Mouse (Mus musculus) CH12.LX (cell line): ENCODE measurements at regions not wholly inside any gene's neighbourhood (a gene's known extent, or its start where the extent isn't known, plus 50 kb on each side); places are given as distances from the start of the nearest gene placed in this dataset.

ENCODE experiments used
- CTCF ChIP-seq, 2 experiments: IDR thresholded peaks in 1 of 2; conservative IDR thresholded peaks in 1 of 2; 2 replicates each; pipeline ENCODE4 v1.5.1; 2011 to 2012; ENCODE audit warnings: low read depth in 2 of 2, low read length in 2 of 2, improper control_type of control experiment in 1 of 2, inconsistent platforms in 1 of 2, mild to moderate bottlenecking in 1 of 2, moderate library complexity in 1 of 2
- ELF1 ChIP-seq: IDR thresholded peaks from 2 replicates; pipeline ENCODE4 v1.6.1; 2014; ENCODE audit warnings: low read depth, mild to moderate bottlenecking, inconsistent platforms, low read length, improper control_type of control experiment
- EP300 ChIP-seq: IDR thresholded peaks from 2 replicates; pipeline ENCODE4 v1.6.1; 2011; ENCODE audit warnings: low read length, improper control_type of control experiment
- KAT2A ChIP-seq: IDR thresholded peaks from 2 replicates; pipeline ENCODE4 v1.6.1; 2012; ENCODE audit warnings: low read length, improper control_type of control experiment, inconsistent platforms; ENCODE audit not compliant: insufficient replicate concordance
- MXI1 ChIP-seq: IDR thresholded peaks from 2 replicates; pipeline ENCODE4 v1.6.1; 2011; ENCODE audit warnings: mild to moderate bottlenecking, low read depth, low read length, improper control_type of control experiment
- MYC ChIP-seq: IDR thresholded peaks from 2 replicates; pipeline ENCODE4 v1.6.1; 2011; ENCODE audit warnings: low read depth, mild to moderate bottlenecking, improper control_type of control experiment, low read length
- POLR2A ChIP-seq: IDR thresholded peaks from 2 replicates; pipeline ENCODE4 v1.6.1; 2011; ENCODE audit warnings: low read depth, mild to moderate bottlenecking, improper control_type of control experiment, low read length
- RCOR1 ChIP-seq: conservative IDR thresholded peaks from 2 replicates; pipeline ENCODE4 v1.6.1; 2012; ENCODE audit warnings: low read depth, mild to moderate bottlenecking, inconsistent platforms, low read length, improper control_type of control experiment
- SIN3A ChIP-seq: IDR thresholded peaks from 2 replicates; pipeline ENCODE4 v1.6.1; 2012; ENCODE audit warnings: low read length, improper control_type of control experiment, inconsistent platforms
- TCF12 ChIP-seq: IDR thresholded peaks from 2 replicates; pipeline ENCODE4 v1.6.1; 2014; ENCODE audit warnings: low read depth, mild to moderate bottlenecking, inconsistent platforms, low read length, improper control_type of control experiment
- USF1 ChIP-seq: IDR thresholded peaks from 2 replicates; pipeline ENCODE4 v1.6.1; 2014; ENCODE audit warnings: low read depth, mild to moderate bottlenecking, inconsistent platforms, low read length, improper control_type of control experiment

DNA sequence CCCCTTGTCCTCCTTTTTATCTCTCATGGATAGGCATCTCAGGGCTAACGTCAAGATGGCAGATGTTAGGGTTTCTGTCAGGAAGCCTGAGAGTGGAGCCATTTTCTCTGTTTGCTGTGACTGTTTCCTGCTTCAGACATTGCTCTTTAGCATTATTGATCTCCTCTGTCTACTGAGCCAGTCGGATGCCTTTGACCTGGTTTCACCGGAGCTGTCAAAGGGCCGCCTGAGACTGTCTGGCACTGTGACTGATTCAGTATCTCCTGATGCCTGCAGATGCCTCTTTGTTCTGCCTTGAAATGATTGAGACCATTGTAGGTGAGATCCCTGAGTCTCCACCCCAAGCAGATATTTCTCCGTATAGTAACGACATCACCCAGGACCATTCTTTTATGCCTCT is 239.5 kb upstream of the Ubash3b start:
- TF ChIP-seq EP300, result no peak
- TF ChIP-seq MYC, result no peak
- no peak for TF ChIP-seq MXI1
- TF ChIP-seq CTCF (conservative IDR thresholded peaks at IDR 0.05 in 1 of 2, IDR thresholded peaks at IDR 0.05 in 1 of 2; ENCODE audit: low read depth in 2 of 2, low read length in 2 of 2), result no peak
- no peak for TF ChIP-seq RCOR1
- no peak for TF ChIP-seq TCF12
- TF ChIP-seq USF1, result no peak
- no peak for TF ChIP-seq POLR2A
- TF ChIP-seq SIN3A, result no peak
- TF ChIP-seq KAT2A, result no peak
- no peak for TF ChIP-seq ELF1
